Mouse (Mus musculus) limb, embryonic 15.5 days (tissue): ENCODE measurements at regions not wholly inside any gene's neighbourhood (a gene's known extent, or its start where the extent isn't known, plus 50 kb on each side); places are given as distances from the start of the nearest gene placed in this dataset.
A peak's percentile ranks its signal among the peaks of the same experiment; 100 is the strongest.
"Not testable (repeated sequence)": the region's sequence is repeated elsewhere in the genome, so short reads cannot be mapped to it uniquely, and the experiment has no call there.

Experiments
- ATAC-seq: fragments of 200-750 bp; cut with Nextera tagmentation; 2 replicates; pipeline ENCODE4 v1.8.0; 2017; ENCODE audit warnings: low read depth, moderate TSS enrichment; ENCODE audit not compliant: insufficient number of reproducible peaks, low FRiP score, low TSS enrichment
- H3K27ac ChIP-seq: fragments of 300-500 bp; sonication (generic); 2 replicates; pipeline ENCODE4 v1.5.1; 2015; ENCODE audit warnings: moderate library complexity, mild to moderate bottlenecking, inconsistent platforms
- H3K27me3 ChIP-seq: fragments of 300-500 bp; sonication (generic); 2 replicates; pipeline ENCODE4 v1.6.1; 2015; ENCODE audit warnings: inconsistent platforms
- H3K36me3 ChIP-seq: fragments of 300-500 bp; sonication (generic); 2 replicates; pipeline ENCODE4 v1.6.1; 2015; ENCODE audit warnings: inconsistent platforms
- H3K4me1 ChIP-seq: fragments of 300-500 bp; sonication (generic); 2 replicates; pipeline ENCODE4 v1.6.1; 2015; ENCODE audit warnings: inconsistent platforms
- H3K4me2 ChIP-seq: fragments of 300-500 bp; sonication (generic); 2 replicates; pipeline ENCODE4 v1.6.1; 2015; ENCODE audit warnings: mild to moderate bottlenecking, inconsistent platforms
- H3K4me3 ChIP-seq: fragments of 300-500 bp; sonication (generic); 2 replicates; pipeline ENCODE4 v1.5.1; 2015; ENCODE audit warnings: mild to moderate bottlenecking, inconsistent platforms
- H3K9ac ChIP-seq: fragments of 300-500 bp; sonication (generic); 2 replicates; pipeline ENCODE4 v1.6.1; 2015; ENCODE audit warnings: inconsistent platforms
- H3K9me3 ChIP-seq: fragments of 300-500 bp; sonication (generic); 2 replicates; pipeline ENCODE4 v1.6.1; 2016; ENCODE audit warnings: inconsistent platforms
- WGBS: fragments of 180-500 bp; shearing (Covaris S2); methylation state at CpG from one replicate; pipeline ENCODE4 v1.1.7; 2015; 5-methylcytosine and 5-hydroxymethylcytosine counted together

- H3K27me3 ChIP-seq: no peaks in the 10 kb centered on the region
- no peaks in the 10 kb centered on the region for H3K9me3 ChIP-seq
- no peaks in the 10 kb centered on the region for H3K36me3 ChIP-seq
- H3K27ac ChIP-seq: no peak overlapping the region
- no peaks in the 10 kb centered on the region for H3K4me1 ChIP-seq
- 83% methylated on average over 1 of the region's 1 CpGs for WGBS
- H3K9ac ChIP-seq: no peak overlapping the region
- H3K4me2 ChIP-seq: no peak overlapping the region
- no peak for ATAC-seq
- no peak overlapping the region for H3K4me3 ChIP-seq
Observed at GRCm38 (mm10) chr16:50023885-50024284, 223.6 kb downstream of the Cd47 start.

GRCm38 (mm10) chr16:50026100-50026884 is 226.0 kb downstream of the Cd47 start:
- WGBS: 17% methylated on average over 3 of the region's 3 CpGs
- no peaks in the 10 kb centered on the region for H3K27me3 ChIP-seq
- H3K36me3 ChIP-seq: no peaks in the 10 kb centered on the region

GRCm38 (mm10) chr16:50027189-50027588 is 226.9 kb downstream of the Cd47 start:
- ATAC-seq: no peak
- 18% methylated on average over 2 of the region's 2 CpGs for WGBS

More at GRCm38 (mm10) chr16:50026100-50026884, 226.0 kb downstream of the Cd47 start:
- Histone ChIP-seq H3K4me3 (no peak overlapping the region), H3K9me3 (no peaks in the 10 kb centered on the region), H3K9ac (no peak overlapping the region), H3K4me2 (no peak overlapping the region), H3K4me1 (peaks cover 2% of the 10 kb centered on the region; the same call in 1 of the 2 replicates), H3K27ac (no peak overlapping the region)
- ATAC-seq: no peak

GRCm38 (mm10) chr16:50029711-50030110 is 229.4 kb downstream of the Cd47 start:
- no peak for ATAC-seq
- 88% methylated on average over 1 of the region's 1 CpGs for WGBS

More at GRCm38 (mm10) chr16:50027189-50027588, 226.9 kb downstream of the Cd47 start:
- Histone ChIP-seq H3K27ac (no peak overlapping the region), H3K27me3 (no peaks in the 10 kb centered on the region), H3K36me3 (no peaks in the 10 kb centered on the region), H3K9ac (no peak overlapping the region), H3K9me3 (no peaks in the 10 kb centered on the region), H3K4me2 (no peak overlapping the region), H3K4me1 (peaks cover 2% of the 10 kb centered on the region; the same call in 1 of the 2 replicates), H3K4me3 (no peak overlapping the region)

GRCm38 (mm10) chr16:50030355-50030754 is 230.0 kb downstream of the Cd47 start:
- H3K36me3 ChIP-seq, H3K4me3 ChIP-seq, H3K4me1 ChIP-seq, H3K4me2 ChIP-seq, H3K27ac ChIP-seq, ATAC-seq, H3K9ac ChIP-seq, H3K9me3 ChIP-seq, H3K27me3 ChIP-seq: not testable (repeated sequence)

More at GRCm38 (mm10) chr16:50029711-50030110, 229.4 kb downstream of the Cd47 start:
- no peaks in the 10 kb centered on the region for H3K9me3 ChIP-seq
- H3K4me2 ChIP-seq: no peak overlapping the region
- H3K27me3 ChIP-seq: no peaks in the 10 kb centered on the region
- no peak overlapping the region for H3K9ac ChIP-seq
- no peaks in the 10 kb centered on the region for H3K36me3 ChIP-seq
- H3K4me3 ChIP-seq: no peak overlapping the region
- no peak overlapping the region for H3K27ac ChIP-seq
- peaks cover 2% of the 10 kb centered on the region; the same call in 1 of the 2 replicates for H3K4me1 ChIP-seq

GRCm38 (mm10) chr16:50030905-50031369 is 230.6 kb downstream of the Cd47 start:
- H3K4me1 ChIP-seq: peaks cover 2% of the 10 kb centered on the region; the same call in 1 of the 2 replicates
- no peaks in the 10 kb centered on the region for H3K36me3 ChIP-seq
- H3K27ac ChIP-seq: no peak overlapping the region
- H3K4me2 ChIP-seq: no peak overlapping the region
- H3K4me3 ChIP-seq: no peak overlapping the region
- no peak overlapping the region for H3K9ac ChIP-seq
- ATAC-seq: no peak
- no peaks in the 10 kb centered on the region for H3K27me3 ChIP-seq
- 10% methylated on average over 2 of the region's 2 CpGs for WGBS
- no peaks in the 10 kb centered on the region for H3K9me3 ChIP-seq

- Histone ChIP-seq H3K9ac (no peak overlapping the region), H3K4me3 (no peak overlapping the region), H3K27ac (no peak overlapping the region), H3K9me3 (no peaks in the 10 kb centered on the region), H3K4me1 (peaks cover 2% of the 10 kb centered on the region; the same call in 1 of the 2 replicates), H3K27me3 (no peaks in the 10 kb centered on the region), H3K36me3 (no peaks in the 10 kb centered on the region), H3K4me2 (no peak overlapping the region)
- WGBS: 73% methylated on average over 2 of the region's 2 CpGs
- ATAC-seq: no peak
Observed at GRCm38 (mm10) chr16:50032798-50033197, 232.5 kb downstream of the Cd47 start.

GRCm38 (mm10) chr16:50036296-50036734 is 236.0 kb downstream of the Cd47 start:
- H3K9me3 ChIP-seq: no peaks in the 10 kb centered on the region
- no peaks in the 10 kb centered on the region for H3K36me3 ChIP-seq
- H3K4me3 ChIP-seq: no peak overlapping the region
- 56% methylated on average over 5 of the region's 5 CpGs for WGBS
- ATAC-seq: no peak
- no peaks in the 10 kb centered on the region for H3K4me1 ChIP-seq
- H3K9ac ChIP-seq: no peak overlapping the region
- H3K27me3 ChIP-seq: no peaks in the 10 kb centered on the region
- H3K27ac ChIP-seq: no peak overlapping the region
- H3K4me2 ChIP-seq: no peak overlapping the region

GRCm38 (mm10) chr16:50044103-50044502 is 243.8 kb downstream of the Cd47 start:
- no peak overlapping the region for H3K4me3 ChIP-seq
- no peaks in the 10 kb centered on the region for H3K36me3 ChIP-seq
- no peak for ATAC-seq
- H3K27ac ChIP-seq: no peak overlapping the region
- H3K27me3 ChIP-seq: no peaks in the 10 kb centered on the region
- H3K4me1 ChIP-seq: peaks cover 5% of the 10 kb centered on the region; the same call in 1 of the 2 replicates
- WGBS: 82% methylated on average over 1 of the region's 1 CpGs
- H3K4me2 ChIP-seq: no peak overlapping the region
- H3K9ac ChIP-seq: no peak overlapping the region
- no peaks in the 10 kb centered on the region for H3K9me3 ChIP-seq

- Histone ChIP-seq H3K4me3 (peak overlapping the region; percentile 34), H3K9ac (no peak overlapping the region), H3K27ac (no peak overlapping the region), H3K4me2 (peak overlapping the region; percentile 44), H3K9me3 (no peaks in the 10 kb centered on the region), H3K4me1 (peaks cover 5% of the 10 kb centered on the region; the same call in 1 of the 2 replicates), H3K27me3 (no peaks in the 10 kb centered on the region), H3K36me3 (no peaks in the 10 kb centered on the region)
- ATAC-seq: no peak
- 15% methylated on average over 32 of the region's 32 CpGs for WGBS
Observed at GRCm38 (mm10) chr16:50045552-50046547, 245.5 kb downstream of the Cd47 start.

- no peak for ATAC-seq
- 0 out of 2 replicates have a peak, but pooled peaks cover 3% of the 10 kb centered on the region for H3K4me1 ChIP-seq
- H3K9ac ChIP-seq: no peak overlapping the region
- H3K4me3 ChIP-seq: no peak overlapping the region
- no peaks in the 10 kb centered on the region for H3K36me3 ChIP-seq
- H3K27me3 ChIP-seq: no peaks in the 10 kb centered on the region
- H3K4me2 ChIP-seq: no peak overlapping the region
- no peaks in the 10 kb centered on the region for H3K9me3 ChIP-seq
- H3K27ac ChIP-seq: no peak overlapping the region
- 89% methylated on average over 4 of the region's 4 CpGs for WGBS
Observed at GRCm38 (mm10) chr16:50063540-50063939, 263.2 kb downstream of the Cd47 start.
